In the genomic region with DNA sequence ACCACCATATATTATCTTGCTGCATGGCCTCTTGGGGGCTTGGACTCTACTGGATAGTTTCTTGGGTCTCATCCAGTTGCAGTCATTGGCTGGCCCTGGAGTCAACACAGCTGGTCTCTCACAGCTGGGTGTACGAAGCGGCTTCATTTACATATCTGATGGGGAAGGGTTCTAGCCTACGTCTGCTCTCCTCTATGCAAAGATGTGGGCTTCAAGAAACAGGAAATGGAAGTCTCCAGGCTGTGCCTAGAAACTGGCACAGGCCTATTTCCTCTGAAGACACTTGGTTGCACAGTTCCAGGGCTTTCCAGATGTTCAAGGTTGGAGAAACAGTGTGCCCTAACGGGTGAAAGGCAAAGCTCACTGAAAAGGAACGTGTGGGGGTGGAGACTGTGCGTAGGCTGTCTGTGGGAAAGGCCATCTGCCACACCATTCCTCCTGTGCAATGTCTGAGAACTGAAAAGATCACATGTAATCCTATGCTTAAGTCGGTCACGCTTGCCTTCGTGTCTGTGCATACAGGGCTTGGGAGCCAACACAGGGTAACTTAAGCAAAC, we compare ENCODE assay signal across 9 mouse cellular contexts. TPM values are rescaled to one million over a fixed set of nuclear protein-coding genes. Genes with fewer than 3 reads are reported as not detected.
DNase-seq lines count a peak whose midpoint lies in the region; ATAC-seq and TF ChIP-seq lines count a peak whose summit lies in the region.
"Had no signal": no experiment of that assay in that cellular context is flagged by ENCODE, and none has a peak within 500 bp of the region (broad histone marks: within the 10 kb centered on the region; RNA-seq: fewer than 3 reads in every experiment).

No protein-coding gene starts in this region.

- WGBS in limb, embryonic 15.5 days = 57% methylated on average over 9 of the region's 9 CpGs

- H3K36me3 ChIP-seq in limb, embryonic 15.5 days = no peaks in the 10 kb centered on the region

- peak; percentile 52; the same call in 1 of the 2 replicates for ATAC-seq in limb, embryonic 15.5 days (ENCODE audit: insufficient number of reproducible peaks, low FRiP score, low TSS enrichment, low read depth)

- no peaks in the 10 kb centered on the region for H3K27me3 ChIP-seq in limb, embryonic 15.5 days

- no peak overlapping the region for H3K9ac ChIP-seq in limb, embryonic 15.5 days

- H3K4me3 ChIP-seq in limb, embryonic 15.5 days = no peak overlapping the region
- H3K4me3 ChIP-seq in gastrocnemius, adult 2 months = no peak overlapping the region

- peak; percentile 97 for DNase-seq in heart, adult 11 months
- no peak for DNase-seq in heart, postnatal 25 days (ENCODE audit: low spot score)
- DNase-seq in adipocyte (ENCODE audit: low spot score) = peak; percentile 90
- peak; percentile 46 for DNase-seq in heart, adult 8-10 months (ENCODE audit: low spot score)
- no peak for DNase-seq in gastrocnemius, adult 2 months
- DNase-seq in gastrocnemius, postnatal 36 days = no peak
- no peak for DNase-seq in urinary bladder, adult 18-20 months (ENCODE audit: low spot score in 2 of 2)

- H3K27ac ChIP-seq in limb, embryonic 15.5 days = peak overlapping the region; percentile 43; the same call in 1 of the 2 replicates
- H3K27ac ChIP-seq in gastrocnemius, adult 2 months = no peak overlapping the region; the same call in 1 of the 2 replicates

- TF ChIP-seq CTCF in gastrocnemius, adult 2 months (IDR thresholded peaks at IDR 0.05) = no peak

- no peak overlapping the region for H3K4me2 ChIP-seq in limb, embryonic 15.5 days

- no peaks in the 10 kb centered on the region for H3K9me3 ChIP-seq in limb, embryonic 15.5 days

- H3K4me1 ChIP-seq in limb, embryonic 15.5 days = peaks cover 23% of the 10 kb centered on the region

- intact Hi-C loops in heart, postnatal 25 days (cut with DNase I) = no loop called here
- intact Hi-C loops in gastrocnemius, adult 2 months (cut with DNase I) = no loop called here
- intact Hi-C loops in gastrocnemius, postnatal 36 days (cut with DNase I) = no loop called here

RNA-seq across cellular contexts. Expression of a gene that starts 20.8 kb away (rescaled TPM):
- total RNA-seq in heart, postnatal 25 days (2021) = 1 to 10 TPM; 8.6 to 9.6 TPM
- 1 to 10 TPM; 4.2 to 8.8 (median 5.5) TPM for total RNA-seq in heart, adult 8-10 months (2022)
- 26.3 and 26.8 TPM in 2 replicates for polyA plus RNA-seq in limb, embryonic 15.5 days (2015; fragmentation: Nextera tagmentation; extraction: Ambion mirVana)
- total RNA-seq in gastrocnemius, adult 2 months (2021) = 1 to 10 TPM; 1.4 to 3.1 TPM
- total RNA-seq in gastrocnemius, postnatal 36 days (2021) = 1 to 10 TPM; 2.4 to 3.0 TPM
- total RNA-seq: common myeloid progenitor, adult 5-6 weeks had no signal

Comparison
In these comparisons a context has a peak if more than half of its experiments do, and no peak if none do; other contexts are left out.
1. DNase-seq: peak in heart, adult 11 months (single experiment), adipocyte (single experiment) and heart, adult 8-10 months (single experiment); none in heart, postnatal 25 days (single experiment), gastrocnemius, adult 2 months (single experiment), gastrocnemius, postnatal 36 days (0 of 2) and urinary bladder, adult 18-20 months (0 of 2).